Mouse (Mus musculus) lung, postnatal 0 days (tissue): ENCODE results near the gene Hrc. TPM values are rescaled to one million over a fixed set of nuclear protein-coding genes. Genes with fewer than 3 reads are reported as not detected.
"Not testable (repeated sequence)": the region's sequence is repeated elsewhere in the genome, so short reads cannot be mapped to it uniquely, and the experiment has no call there.

Source experiments
- ATAC-seq: fragments of 200-750 bp; cut with Nextera tagmentation; 2 replicates; pipeline ENCODE4 v1.8.0; 2017; ENCODE audit warnings: moderate library complexity
- DNase-seq: peaks from one replicate; pipeline ENCODE4 v3.0.0-alpha.2; 2016; ENCODE audit warnings: low spot score
- H3K27ac ChIP-seq: fragments of 300-500 bp; sonication (generic); 2 replicates; pipeline ENCODE4 v1.5.1; 2014; ENCODE audit warnings: antibody characterized with exemption, mild to moderate bottlenecking, low read length, mixed read lengths
- H3K27me3 ChIP-seq: fragments of 300-500 bp; sonication (generic); replicated peaks from 2 replicates; pipeline ENCODE4 v1.6.1; 2014; ENCODE audit warnings: low read length, mixed read lengths; ENCODE audit not compliant: insufficient read depth
- H3K36me3 ChIP-seq: fragments of 300-500 bp; sonication (generic); 2 replicates; pipeline ENCODE4 v1.6.1; 2014; ENCODE audit warnings: low read length, mixed read lengths; ENCODE audit not compliant: insufficient read depth
- H3K4me1 ChIP-seq: fragments of 300-500 bp; sonication (generic); 2 replicates; pipeline ENCODE4 v1.6.1; 2014; ENCODE audit warnings: antibody characterized with exemption, low read depth, low read length, mixed read lengths; ENCODE audit not compliant: insufficient read depth
- H3K4me2 ChIP-seq: fragments of 300-500 bp; sonication (generic); replicated peaks from 2 replicates; pipeline ENCODE4 v1.6.1; 2014; ENCODE audit warnings: low read depth, mild to moderate bottlenecking, low read length, moderate library complexity, mixed read lengths
- H3K4me3 ChIP-seq: fragments of 300-500 bp; sonication (generic); 2 replicates; pipeline ENCODE4 v1.5.1; 2014; ENCODE audit warnings: low read depth, low read length
- H3K9ac ChIP-seq: fragments of 300-500 bp; sonication (generic); replicated peaks from 2 replicates; pipeline ENCODE4 v1.6.1; 2014; ENCODE audit warnings: low read depth, mild to moderate bottlenecking
- H3K9me3 ChIP-seq: fragments of 300-500 bp; sonication (generic); 2 replicates; pipeline ENCODE4 v1.6.1; 2016; ENCODE audit warnings: low read length, mixed read lengths
- CTCF ChIP-seq: IDR thresholded peaks from 2 replicates; pipeline ENCODE4 v1.5.1; 2016; ENCODE audit warnings: antibody characterized with exemption, mild to moderate bottlenecking
- EP300 ChIP-seq: IDR thresholded peaks from 2 replicates; pipeline ENCODE4 v1.6.1; 2016; ENCODE audit warnings: antibody characterized with exemption, mild to moderate bottlenecking, control low read depth
- WGBS: fragments of 180-500 bp; shearing (Covaris S2); extraction: QIAGEN DNeasy Blood & Tissue Kit; methylation state at CpG from one replicate; pipeline ENCODE4 v1.1.7; 2014; 5-methylcytosine and 5-hydroxymethylcytosine counted together
- polyA plus RNA-seq: library from polyadenylated mRNA; unstranded; fragments of >200 nt; fragmentation: Nextera tagmentation; extraction: Ambion mirVana; gene quantifications from 2 replicates; pipeline ENCODE4 v1.2.1, GENCODE M21; 2015

Hrc gene
- polyA plus RNA-seq, 1 experiment from 2014 or later = 0.50 TPM

DNA sequence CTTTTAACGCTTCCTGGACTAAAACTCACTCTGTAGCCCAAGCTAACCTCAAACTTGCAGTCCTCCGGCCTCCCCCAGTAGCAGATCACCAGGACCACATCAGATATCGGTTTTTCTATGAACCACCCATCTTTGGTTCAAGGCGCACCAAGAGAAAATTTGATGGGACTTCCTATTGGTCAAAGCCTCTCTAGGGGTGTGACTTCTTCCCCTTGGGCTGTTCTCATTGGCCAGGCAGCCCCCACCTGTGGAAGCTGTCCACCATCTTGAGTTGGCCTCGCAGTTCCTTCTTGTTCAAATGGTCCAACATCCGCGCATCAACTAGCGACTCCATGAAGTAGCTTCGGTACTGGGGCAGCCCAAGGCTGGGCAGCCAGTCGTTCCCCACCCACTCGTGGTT, 7.0 kb downstream of the Hrc start:
- WGBS = 84% methylated on average over 11 of the region's 11 CpGs
- Histone ChIP-seq H3K27ac (no peak overlapping the region), H3K36me3 (no peaks in the 10 kb centered on the region), H3K27me3 (no peaks in the 10 kb centered on the region), H3K9ac (no peak overlapping the region), H3K4me2 (no peak overlapping the region), H3K9me3 (no peaks in the 10 kb centered on the region), H3K4me1 (peaks cover 14% of the 10 kb centered on the region; the same call in 1 of the 2 replicates), H3K4me3 (no peak overlapping the region)
- ATAC-seq (no peak), DNase-seq (no peak)
- no peak for TF ChIP-seq EP300
- no peak for TF ChIP-seq CTCF

DNA sequence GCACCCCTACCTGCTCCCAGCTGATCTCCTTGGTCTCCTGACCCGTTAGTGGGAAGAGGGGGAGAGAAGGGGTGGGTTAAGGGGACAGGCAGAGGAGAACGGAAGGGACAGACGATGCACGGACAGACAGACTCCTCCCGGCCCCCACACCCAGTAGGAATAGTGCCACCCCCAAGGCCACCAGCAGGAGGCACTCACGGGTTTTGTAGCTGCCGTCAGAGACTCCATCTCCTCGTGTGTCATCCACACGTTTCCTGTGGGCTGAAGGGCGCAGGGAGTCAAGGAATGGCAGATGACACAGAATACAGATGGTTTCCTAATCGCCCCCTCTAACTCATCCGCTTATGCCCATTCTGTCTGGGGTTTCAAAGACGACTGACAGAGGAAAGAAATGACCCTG, 8.5 kb downstream of the Hrc start:
- Histone ChIP-seq H3K36me3 (no peaks in the 10 kb centered on the region), H3K4me2 (no peak overlapping the region), H3K27ac (no peak overlapping the region), H3K27me3 (no peaks in the 10 kb centered on the region), H3K4me3 (no peak overlapping the region), H3K4me1 (peaks cover 14% of the 10 kb centered on the region; the same call in 1 of the 2 replicates), H3K9me3 (no peaks in the 10 kb centered on the region), H3K9ac (no peak overlapping the region)
- DNase-seq = no peak
- ATAC-seq = no peak
- WGBS = 31% methylated on average over 13 of the region's 13 CpGs
- no peak for TF ChIP-seq EP300
- TF ChIP-seq CTCF = peak; percentile 58

DNA sequence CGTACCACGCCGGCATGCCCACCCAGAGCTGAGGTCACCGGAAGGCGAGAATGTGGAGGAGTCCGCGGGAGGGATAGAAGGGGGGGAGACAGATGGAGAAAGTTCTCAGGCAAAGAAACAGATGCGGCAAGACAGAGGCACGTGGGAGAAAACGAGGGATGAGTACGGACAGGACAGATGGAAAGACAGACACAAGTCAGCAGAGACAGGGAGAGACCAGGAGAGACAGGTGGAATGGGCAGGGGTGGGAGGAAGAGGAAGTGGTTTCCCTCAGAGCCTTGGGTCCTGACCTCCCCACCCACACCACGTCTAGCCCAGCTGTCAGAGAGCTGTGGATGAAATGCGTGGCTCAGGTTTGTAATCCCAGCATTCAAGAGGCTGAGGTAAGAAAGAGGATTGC, 11.8 kb downstream of the Hrc start:
- H3K9me3 ChIP-seq = no peaks in the 10 kb centered on the region
- no peak overlapping the region for H3K4me2 ChIP-seq
- no peaks in the 10 kb centered on the region for H3K27me3 ChIP-seq
- H3K4me3 ChIP-seq = no peak overlapping the region
- H3K9ac ChIP-seq = no peak overlapping the region
- no peak overlapping the region for H3K27ac ChIP-seq
- DNase-seq = no peak
- H3K36me3 ChIP-seq = no peaks in the 10 kb centered on the region
- no peak for ATAC-seq
- WGBS = 72% methylated on average over 13 of the region's 13 CpGs
- H3K4me1 ChIP-seq = no peaks in the 10 kb centered on the region
- no peak for TF ChIP-seq CTCF
- no peak for TF ChIP-seq EP300

DNA sequence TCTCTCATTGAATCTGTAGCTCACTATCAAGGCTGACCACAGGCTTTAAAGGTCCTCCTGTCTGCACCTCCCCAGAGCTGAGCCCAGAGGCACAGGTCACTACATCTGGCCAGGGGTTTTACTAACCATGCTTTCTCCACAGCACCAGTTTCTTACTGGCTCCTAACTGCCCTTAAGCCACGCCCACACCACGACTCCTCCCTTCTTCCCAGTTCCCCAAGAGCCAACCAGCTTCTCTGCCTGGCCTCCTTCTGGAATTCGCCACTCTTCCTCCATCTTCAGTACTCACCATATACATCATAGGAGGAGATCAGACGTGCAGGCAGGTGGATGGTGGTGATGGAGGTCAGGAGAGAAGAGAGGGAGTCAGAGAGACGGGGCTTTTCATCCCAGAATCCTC, 18.0 kb downstream of the Hrc start:
- Histone ChIP-seq H3K27me3 (no peaks in the 10 kb centered on the region), H3K9ac (no peak overlapping the region), H3K9me3 (no peaks in the 10 kb centered on the region), H3K4me3 (no peak overlapping the region), H3K27ac (no peak overlapping the region), H3K4me2 (no peak overlapping the region), H3K36me3 (no peaks in the 10 kb centered on the region), H3K4me1 (no peaks in the 10 kb centered on the region)
- ATAC-seq (no peak), DNase-seq (no peak)
- no peak for TF ChIP-seq CTCF
- no peak for TF ChIP-seq EP300
- WGBS = 17% methylated on average over 5 of the region's 5 CpGs

DNA sequence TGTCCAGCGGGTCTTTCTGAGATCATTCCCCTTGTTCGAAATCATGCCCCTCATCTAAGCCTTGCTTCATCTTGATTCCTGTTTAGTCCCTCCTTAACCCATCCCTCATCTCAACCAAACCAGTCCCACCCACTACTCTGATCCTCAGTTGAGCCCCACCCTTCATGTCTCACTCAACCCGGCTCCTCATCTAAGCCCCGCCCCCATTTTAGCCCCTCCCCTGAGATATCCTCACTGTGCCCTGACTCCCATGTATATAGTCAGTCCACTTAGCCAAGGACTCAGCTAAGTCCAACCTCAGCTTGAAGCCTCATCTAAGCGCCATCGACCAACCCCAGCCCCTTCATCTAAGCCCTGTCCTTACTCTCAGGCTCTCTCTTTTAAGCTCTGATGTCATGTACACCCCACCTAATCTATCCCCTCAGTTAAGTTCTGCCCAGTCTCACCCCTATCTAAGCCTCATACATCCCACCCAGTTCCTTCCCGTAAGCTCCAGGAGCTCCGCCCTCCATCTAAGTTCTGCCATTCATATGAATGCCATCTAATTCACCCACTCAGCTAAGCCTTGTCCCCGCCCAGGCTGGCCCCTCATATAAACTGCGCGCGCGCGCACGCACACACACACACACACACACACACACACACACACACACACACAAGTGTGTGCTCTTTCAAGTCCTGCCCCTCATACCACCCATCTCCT, 20.4 kb downstream of the Hrc start:
- TF ChIP-seq CTCF = no peak
- TF ChIP-seq EP300 = no peak
- no peak overlapping the region for H3K9ac ChIP-seq
- 70% methylated on average over 15 of the region's 15 CpGs for WGBS
- H3K27ac ChIP-seq = no peak overlapping the region
- ATAC-seq (no peak), DNase-seq (no peak)
- no peaks in the 10 kb centered on the region for H3K9me3 ChIP-seq
- H3K4me1 ChIP-seq = no peaks in the 10 kb centered on the region
- H3K4me3 ChIP-seq = no peak overlapping the region
- peaks cover 6% of the 10 kb centered on the region; the same call in 1 of the 2 replicates for H3K27me3 ChIP-seq
- H3K36me3 ChIP-seq = no peaks in the 10 kb centered on the region
- H3K4me2 ChIP-seq = no peak overlapping the region

DNA sequence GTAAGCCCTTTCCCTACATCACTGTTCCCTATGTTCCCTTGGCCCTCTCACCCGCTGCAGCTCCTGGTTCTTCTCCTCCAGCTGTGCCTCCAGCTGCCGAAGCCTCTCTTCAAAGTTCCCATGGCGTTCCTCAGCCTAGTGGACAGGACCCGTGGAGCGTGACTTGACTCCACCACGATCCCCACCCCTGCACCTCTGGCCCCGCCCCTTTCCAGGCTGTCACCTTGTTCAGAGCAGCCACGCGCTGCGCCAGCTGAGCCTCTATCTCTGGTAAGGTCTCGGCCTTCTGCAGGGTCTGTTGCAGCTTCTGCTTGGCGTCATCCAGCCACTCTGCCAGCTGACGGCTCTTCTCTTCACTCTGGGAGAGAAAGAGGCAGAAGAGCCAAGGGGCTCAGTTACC, 21.0 kb downstream of the Hrc start:
- WGBS = 43% methylated on average over 13 of the region's 13 CpGs
- TF ChIP-seq EP300 = no peak
- no peak for TF ChIP-seq CTCF
- H3K36me3 ChIP-seq = no peaks in the 10 kb centered on the region
- no peak overlapping the region for H3K4me2 ChIP-seq
- H3K4me1 ChIP-seq = no peaks in the 10 kb centered on the region
- H3K9me3 ChIP-seq = no peaks in the 10 kb centered on the region
- ATAC-seq = no peak
- H3K27ac ChIP-seq = no peak overlapping the region
- H3K4me3 ChIP-seq = no peak overlapping the region
- peaks cover 12% of the 10 kb centered on the region for H3K27me3 ChIP-seq
- DNase-seq = no peak
- H3K9ac ChIP-seq = no peak overlapping the region

DNA sequence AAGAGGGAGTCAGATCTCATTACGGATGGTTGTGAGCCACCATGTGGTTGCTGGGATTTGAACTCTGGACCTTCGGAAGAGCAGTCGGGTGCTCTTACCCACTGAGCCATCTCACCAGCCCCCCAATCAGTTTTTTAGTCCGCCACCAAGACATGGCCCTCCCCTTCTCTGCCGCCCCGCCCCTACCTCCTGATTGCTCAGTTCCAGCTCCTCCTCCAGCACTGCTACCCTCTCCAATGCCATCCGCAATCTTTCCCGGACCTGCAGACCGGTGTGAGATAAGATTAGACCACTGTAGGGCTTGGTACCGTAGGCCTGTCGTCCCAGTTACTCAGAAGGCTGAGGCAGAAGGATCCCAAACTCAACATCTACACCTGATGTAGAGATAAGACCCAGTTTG, 24.0 kb downstream of the Hrc start:
- not testable (repeated sequence) for DNase-seq, H3K4me3 ChIP-seq, H3K4me2 ChIP-seq, H3K9me3 ChIP-seq, H3K9ac ChIP-seq, H3K27ac ChIP-seq, ATAC-seq, H3K36me3 ChIP-seq, H3K4me1 ChIP-seq
- peaks cover 21% of the 10 kb centered on the region for H3K27me3 ChIP-seq
- WGBS = 61% methylated on average over 9 of the region's 11 CpGs
